Mouse (Mus musculus) liver, postnatal 0 days (tissue): Measurements from ENCODE around the gene Slc22a12.

ENCODE experiments used
- CTCF ChIP-seq: sonication (generic); IDR thresholded peaks from 2 replicates; pipeline ENCODE4 v1.5.1; 2016; ENCODE audit warnings: antibody characterized with exemption, low read depth
- EP300 ChIP-seq: IDR thresholded peaks from 2 replicates; pipeline ENCODE4 v1.6.1; 2016; ENCODE audit warnings: antibody characterized with exemption, low read depth, mild to moderate bottlenecking

DNA sequence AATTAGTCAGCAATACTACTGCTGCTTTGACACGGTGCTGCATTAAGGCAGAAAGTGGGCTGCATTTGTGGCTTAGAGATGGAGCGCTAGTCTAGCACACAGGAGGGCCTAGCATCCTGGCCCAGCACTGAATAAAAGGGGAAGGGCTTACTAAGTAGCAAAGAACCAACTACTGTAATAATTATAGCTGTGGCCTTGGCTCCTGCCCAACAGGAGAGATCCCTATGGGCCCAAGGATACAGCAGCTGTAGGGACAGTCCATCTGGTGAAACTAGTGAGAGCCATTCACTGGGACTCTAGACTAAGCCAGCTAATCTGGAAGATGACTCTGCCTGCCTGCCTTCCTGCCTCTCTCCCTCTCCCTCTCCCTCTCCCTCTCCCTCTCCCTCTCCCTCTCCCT, 23.6 kb upstream of the Slc22a12 start:
- TF ChIP-seq CTCF (no peak), EP300 (no peak)
